Mouse (Mus musculus) central nervous system, embryonic 18 days (tissue): Measurements from ENCODE around the gene Igsf8. TPM values are rescaled to one million over a fixed set of nuclear protein-coding genes. Genes with fewer than 3 reads are reported as not detected.

ENCODE experiments used
- polyA plus RNA-seq: library from polyadenylated mRNA; depleted of rRNA; stranded (reverse); fragments of >200 nt; gene quantifications from 2 replicates; pipeline ENCODE4 v1.2.3, GENCODE M21; 2012; rRNA removed

The Igsf8 gene
- polyA plus RNA-seq, result 112 and 125 TPM in 2 replicates

DNA sequence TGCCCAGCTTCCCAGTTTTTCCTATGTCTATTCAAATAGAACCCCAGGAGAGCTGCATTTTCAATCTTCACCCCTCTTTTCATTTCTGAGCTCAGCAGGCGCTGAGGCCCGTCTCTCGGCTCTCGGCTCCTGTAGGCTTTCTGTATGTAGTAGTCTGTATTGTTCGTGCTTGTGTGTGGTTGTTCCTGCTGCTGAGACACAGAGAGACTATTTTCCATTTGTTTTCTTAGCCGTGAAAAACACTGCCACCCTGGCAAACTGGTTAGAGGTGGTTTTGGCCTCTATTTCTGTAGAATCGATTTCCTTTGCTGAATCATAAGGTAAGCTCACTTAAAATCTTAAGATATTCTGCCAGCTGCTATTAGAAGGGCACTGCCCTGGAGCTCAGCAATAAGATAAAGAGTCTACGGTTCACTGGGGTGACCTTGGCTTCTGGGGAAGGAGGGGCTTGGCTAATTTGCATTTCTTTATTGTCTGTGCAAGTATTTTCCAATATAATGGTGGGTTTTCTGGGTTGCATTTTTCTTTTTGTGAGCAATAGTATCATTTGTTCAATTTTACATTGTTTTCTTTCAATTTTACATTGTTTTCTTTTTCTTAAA, at the start of gene Igsf8:
Igsf8 (plus strand) TSS at position 165 of the 602 bp plus-strand sequence.

GRCm38 (mm10) chr1:172219451-172220406, 41.7 kb upstream of the Igsf8 start, which contains the start of gene Casq1:
Gene Casq1 (minus strand): TSS chr1:172219868.

DNA sequence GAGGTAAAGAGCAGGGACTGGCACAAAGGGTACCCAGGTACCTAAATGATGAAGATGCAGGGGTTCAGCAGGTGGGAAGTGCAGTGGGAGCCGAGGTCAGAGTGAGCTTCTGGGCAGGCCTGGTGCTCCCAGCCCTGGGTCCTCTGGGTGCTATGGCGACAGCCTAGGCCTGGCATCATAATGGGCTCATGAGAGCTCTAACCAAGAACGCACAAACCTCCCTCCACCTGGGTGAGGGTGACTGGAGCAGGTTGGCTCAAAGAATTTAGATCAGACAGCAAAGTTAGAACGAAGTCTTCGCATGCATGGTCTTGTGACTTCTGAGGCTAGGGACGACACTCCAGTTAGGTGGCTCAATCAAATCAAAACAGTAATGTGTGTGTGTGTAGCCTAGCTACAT, 3.1 kb upstream of the Igsf8 start, which contains the start of gene Atp1a4:
Atp1a4 (minus strand) TSS at position 101 of the 400 bp plus-strand sequence.

DNA sequence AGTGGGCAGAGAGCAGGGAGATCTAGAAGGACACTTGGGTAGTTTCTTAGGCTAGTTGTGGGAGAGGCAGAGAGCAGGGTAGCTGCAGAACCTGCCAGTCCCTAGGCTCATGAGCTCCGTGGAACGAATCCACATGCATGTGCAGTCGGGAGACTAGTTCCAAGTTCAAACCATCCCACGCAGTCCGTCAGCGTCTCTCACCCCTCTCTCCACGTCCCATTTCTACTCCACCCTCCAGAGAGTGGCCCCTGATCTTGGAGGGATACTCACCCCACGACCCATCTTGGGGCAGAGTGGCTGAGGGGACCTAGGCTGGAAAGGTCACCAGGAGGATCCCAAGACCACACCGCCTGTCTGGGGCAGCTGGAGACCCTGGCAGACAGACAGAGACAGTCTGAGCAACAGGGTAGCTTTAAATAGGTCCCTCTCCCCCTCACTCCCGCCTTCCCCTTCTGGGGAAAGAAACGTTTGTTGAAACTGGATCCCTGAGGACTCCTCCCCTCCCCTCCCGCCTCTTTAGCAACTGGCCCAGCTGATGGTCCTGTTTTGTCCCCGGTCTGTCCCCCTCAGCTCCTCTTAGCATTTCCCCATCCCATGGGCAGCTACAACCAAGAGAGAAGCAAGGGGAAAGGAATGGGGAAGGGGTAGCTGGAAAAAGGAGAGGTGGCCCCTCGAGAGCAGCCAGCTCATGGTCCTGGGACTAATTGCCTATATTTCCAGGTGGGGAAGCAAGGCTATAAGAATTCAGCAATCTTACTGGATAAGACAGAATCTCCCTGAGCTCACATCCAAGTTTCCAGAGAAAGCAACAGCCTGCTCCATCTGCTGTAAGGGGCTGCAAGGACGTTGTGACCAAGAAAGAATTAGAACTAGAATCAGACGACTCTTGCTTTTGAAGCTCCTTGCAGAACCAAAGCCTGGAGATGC, 36.4 kb downstream of the Igsf8 start, which contains the start of gene Atp1a2:
Atp1a2 (minus strand) TSS at position 454 of the 927 bp plus-strand sequence.

DNA sequence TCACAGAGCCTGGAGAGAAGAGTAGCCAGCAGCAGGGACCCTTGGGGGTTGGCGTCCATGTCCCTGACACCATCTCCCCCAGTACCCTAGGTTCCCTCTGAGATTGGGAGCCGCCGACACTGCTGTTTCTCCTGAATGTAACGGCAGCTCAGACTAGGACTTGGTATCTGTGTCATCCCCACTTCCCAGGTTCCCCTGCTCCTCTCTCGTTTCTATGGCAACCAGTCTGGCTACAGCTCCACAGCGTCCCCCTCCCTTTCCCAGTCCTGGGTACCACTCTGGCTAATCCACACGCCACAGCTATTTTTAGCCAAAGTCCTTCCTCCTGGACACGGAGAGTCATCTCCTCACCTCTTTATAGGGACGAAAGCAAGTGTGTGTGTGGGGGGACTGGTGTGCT, 67.7 kb downstream of the Igsf8 start, which contains the start of gene Kcnj9:
Kcnj9 (minus strand) TSS at position 188 of the 400 bp plus-strand sequence.

GRCm38 (mm10) chr1:172340729-172341321, 79.4 kb downstream of the Igsf8 start, which contains the start of gene Kcnj10:
Gene Kcnj10 (plus strand): TSS chr1:172341210.

Other genes starting within 250 kb of the Igsf8 start
- 38.5 and 45.1 TPM in 2 replicates for gene Vangl2, start 233.2 kb upstream of the Igsf8 start, polyA plus RNA-seq
- gene Nhlh1, start 204.1 kb upstream of the Igsf8 start, polyA plus RNA-seq, result 1.7 and 3.4 TPM in 2 replicates
- gene Copa, start 179.1 kb upstream of the Igsf8 start, polyA plus RNA-seq, result 96.4 and 100 TPM in 2 replicates
- gene Ncstn, start 178.8 kb upstream of the Igsf8 start, polyA plus RNA-seq, result 100 and 107 TPM in 2 replicates
- gene Pex19, start 134.9 kb upstream of the Igsf8 start, polyA plus RNA-seq, result 92.1 and 95.3 TPM in 2 replicates
- gene Dcaf8, start 113.6 kb upstream of the Igsf8 start, polyA plus RNA-seq, result 66.5 and 69.7 TPM in 2 replicates
- 369 and 373 TPM in 2 replicates for gene Pea15a, start 54.8 kb upstream of the Igsf8 start, polyA plus RNA-seq
- gene Casq1, start 41.8 kb upstream of the Igsf8 start, polyA plus RNA-seq, result 3.2 and 11.4 TPM in 2 replicates
- 0.07 and 0.09 TPM in 2 replicates for gene Atp1a4, start 3.2 kb upstream of the Igsf8 start, polyA plus RNA-seq
- 111 and 114 TPM in 2 replicates for gene Atp1a2, start 36.4 kb downstream of the Igsf8 start, polyA plus RNA-seq
- 11.7 and 11.8 TPM in 2 replicates for gene Kcnj9, start 67.7 kb downstream of the Igsf8 start, polyA plus RNA-seq
- gene Kcnj10, start 79.6 kb downstream of the Igsf8 start, polyA plus RNA-seq, result 5.3 and 7.0 TPM in 2 replicates
- 6.8 and 6.9 TPM in 2 replicates for gene Pigm, start 114.9 kb downstream of the Igsf8 start, polyA plus RNA-seq
- 0.22 and 0.28 TPM in 2 replicates for gene Slamf9, start 213.7 kb downstream of the Igsf8 start, polyA plus RNA-seq
- gene Igsf9, start 220.1 kb downstream of the Igsf8 start, polyA plus RNA-seq, result 96.6 and 120 TPM in 2 replicates
- 40.9 and 43.4 TPM in 2 replicates for gene Tagln2, start 238.4 kb downstream of the Igsf8 start, polyA plus RNA-seq